Mouse (Mus musculus) thymus, postnatal 25 days (tissue): Measurements from ENCODE around the gene Naif1.
A peak's percentile ranks its signal among the peaks of the same experiment; 100 is the strongest.
"Not testable (repeated sequence)": the region's sequence is repeated elsewhere in the genome, so short reads cannot be mapped to it uniquely, and the experiment has no call there.

Source experiments
- DNase-seq: peaks from one replicate; pipeline ENCODE4 v3.0.0; 2022

Naif1 gene

DNA sequence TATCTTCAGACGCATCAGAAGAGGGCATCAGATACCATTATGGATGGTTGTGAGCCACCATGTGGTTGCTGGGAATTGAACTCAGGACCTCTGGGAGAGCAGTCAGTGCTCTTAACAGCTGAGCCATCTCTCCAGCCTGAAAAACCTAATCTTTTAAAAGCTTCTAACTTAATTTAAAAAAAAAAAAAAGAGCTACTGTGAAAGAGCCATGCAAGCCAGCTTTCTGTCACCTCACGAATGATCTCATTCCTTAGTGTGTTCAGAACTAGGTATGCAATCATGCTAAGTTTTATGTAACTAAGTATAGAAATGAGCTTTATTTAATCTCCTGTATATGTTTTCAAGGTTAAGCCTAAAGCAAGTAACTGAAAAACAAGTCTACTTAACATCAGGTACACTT, 9.4 kb downstream of the Naif1 start:
- DNase-seq: no peak

DNA sequence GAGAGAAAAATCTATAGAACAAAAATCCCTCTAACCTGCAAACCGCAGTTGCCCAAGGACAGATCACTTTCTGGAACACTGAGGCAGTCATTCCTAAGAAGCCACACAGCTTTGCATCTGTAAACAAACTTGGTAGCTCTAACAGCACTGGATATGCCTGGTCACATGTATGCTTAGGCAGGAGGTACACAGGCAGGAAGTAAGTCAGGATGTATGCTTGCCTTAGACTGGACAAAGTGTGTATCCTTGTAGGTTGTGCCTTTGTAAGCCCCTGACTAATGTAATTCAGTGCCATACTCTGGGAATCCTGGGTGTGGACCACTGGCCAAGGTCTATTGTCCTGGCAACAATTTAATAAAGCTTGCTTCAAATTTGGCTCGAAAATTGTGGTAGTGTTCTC, 13.5 kb downstream of the Naif1 start:
- DNase-seq: no peak

DNA sequence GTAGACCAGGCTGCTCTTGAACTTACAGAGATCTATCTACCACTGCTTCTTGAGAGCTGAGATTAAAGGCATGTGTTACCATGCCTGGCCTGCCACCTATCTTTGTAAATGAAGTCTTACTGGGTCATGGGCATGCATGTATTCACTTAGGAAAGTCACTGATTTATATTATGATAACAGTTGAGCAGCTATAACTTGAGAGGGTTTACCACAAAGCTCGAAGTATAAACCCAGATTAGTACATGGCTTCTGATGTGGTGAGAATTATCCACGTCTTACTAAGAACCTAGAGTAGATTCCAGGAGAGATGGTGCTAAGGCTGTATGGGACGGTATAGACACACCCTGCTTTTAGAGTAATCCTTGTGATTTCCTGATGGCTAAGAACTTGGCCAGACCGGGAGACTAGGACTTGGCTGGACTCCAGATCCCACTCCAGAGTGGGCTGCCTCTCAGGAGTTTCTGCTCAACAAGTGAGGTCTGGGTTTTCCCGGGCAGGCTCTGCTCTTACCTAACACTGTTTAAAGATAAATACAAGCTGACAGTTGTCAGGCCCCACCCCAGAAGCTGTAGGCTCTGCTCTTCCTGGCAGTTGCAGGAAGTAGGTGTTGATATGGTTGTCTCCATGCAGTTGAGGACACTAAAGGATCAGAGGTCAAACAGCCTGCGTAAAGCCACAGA, 14.1 kb downstream of the Naif1 start:
- DNase-seq: no peak

DNA sequence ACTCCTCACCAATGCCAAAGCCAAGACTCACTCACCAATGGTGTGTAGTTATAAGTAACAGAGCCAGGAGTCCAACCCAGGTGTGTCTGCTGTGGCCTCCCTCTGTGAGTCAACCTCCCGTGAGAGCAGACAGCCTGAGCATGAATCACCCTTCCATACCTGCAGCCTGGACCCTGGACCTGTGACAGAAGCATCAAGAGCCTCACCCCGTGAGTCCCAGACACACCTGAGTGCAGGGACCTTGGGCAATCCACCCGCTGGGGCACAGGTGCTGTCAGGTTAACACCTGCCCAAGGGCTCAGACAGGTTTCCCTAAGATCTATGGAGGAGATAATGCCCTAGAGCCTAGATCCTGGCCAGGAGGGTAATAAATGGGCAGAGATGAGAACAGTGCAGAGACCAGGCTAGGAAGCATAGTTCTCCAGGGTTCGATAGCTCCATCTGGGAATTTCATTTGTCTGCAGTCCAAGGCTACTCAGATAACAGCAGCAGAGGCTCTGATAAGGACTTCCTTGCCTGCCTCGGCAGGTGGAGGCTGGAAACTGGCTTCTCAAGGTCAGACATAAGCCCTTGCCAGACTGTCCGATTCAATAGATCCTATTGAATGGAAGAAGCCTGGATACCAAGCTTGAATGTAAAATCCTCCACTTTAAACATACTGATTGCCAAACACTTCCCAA, 20.9 kb downstream of the Naif1 start:
- no peak for DNase-seq

DNA sequence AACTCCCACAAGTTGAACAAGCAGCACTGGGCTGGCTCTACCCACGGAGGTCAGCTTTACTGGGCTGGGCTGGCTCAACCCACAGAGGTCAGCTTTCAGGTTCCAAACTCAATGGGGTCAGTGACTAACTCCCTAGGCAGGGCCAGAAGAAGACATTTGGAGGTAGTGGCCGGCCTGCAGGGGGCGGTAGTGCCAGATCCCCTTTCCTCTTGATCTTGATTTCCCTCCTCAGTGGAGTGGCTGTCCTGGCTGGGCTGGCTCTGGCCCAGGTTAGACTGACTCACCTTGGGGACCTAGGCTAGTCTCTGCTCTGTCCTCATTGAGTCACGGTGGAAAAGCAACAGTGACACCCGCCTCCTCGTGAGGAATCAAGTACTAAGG, 21.4 kb downstream of the Naif1 start:
- peak; percentile 43 for DNase-seq

DNA sequence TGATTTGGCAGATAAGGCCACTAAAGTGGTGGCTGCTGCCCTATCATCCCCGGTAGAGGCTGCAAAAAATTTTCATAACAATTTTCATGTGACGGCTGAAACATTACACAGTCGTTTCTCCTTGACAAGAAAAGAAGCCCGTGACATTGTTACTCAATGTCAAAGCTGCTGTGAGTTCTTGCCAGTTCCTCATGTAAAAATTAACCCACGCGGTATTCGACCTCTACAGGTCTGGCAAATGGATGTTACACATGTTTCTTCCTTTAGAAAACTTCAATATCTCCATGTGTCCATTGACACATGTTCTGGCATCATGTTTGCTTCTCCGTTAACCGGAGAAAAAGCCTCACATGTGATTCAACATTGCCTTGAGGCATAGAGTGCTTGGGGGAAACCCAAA, 25.1 kb downstream of the Naif1 start:
- DNase-seq: not testable (repeated sequence)

DNA sequence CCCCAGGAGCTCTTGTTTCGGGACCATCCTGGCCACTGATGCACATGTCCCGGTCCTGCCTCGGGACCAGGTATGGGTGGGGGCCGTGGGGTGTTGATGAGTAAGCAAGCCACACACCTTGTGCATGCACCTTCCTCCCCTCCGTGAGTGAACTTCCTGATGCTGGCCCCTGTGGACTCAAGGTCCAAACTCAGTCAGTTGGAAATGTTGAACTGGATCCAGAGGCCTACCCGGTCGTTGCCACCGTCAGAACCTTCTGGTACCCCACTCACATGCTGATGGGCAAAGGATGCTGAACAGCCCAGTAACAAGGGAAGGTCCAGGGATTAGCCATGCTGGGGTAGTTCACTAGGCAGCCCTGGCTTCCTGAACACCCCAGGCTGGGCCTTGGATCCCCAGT, 32.1 kb downstream of the Naif1 start:
- no peak for DNase-seq

DNA sequence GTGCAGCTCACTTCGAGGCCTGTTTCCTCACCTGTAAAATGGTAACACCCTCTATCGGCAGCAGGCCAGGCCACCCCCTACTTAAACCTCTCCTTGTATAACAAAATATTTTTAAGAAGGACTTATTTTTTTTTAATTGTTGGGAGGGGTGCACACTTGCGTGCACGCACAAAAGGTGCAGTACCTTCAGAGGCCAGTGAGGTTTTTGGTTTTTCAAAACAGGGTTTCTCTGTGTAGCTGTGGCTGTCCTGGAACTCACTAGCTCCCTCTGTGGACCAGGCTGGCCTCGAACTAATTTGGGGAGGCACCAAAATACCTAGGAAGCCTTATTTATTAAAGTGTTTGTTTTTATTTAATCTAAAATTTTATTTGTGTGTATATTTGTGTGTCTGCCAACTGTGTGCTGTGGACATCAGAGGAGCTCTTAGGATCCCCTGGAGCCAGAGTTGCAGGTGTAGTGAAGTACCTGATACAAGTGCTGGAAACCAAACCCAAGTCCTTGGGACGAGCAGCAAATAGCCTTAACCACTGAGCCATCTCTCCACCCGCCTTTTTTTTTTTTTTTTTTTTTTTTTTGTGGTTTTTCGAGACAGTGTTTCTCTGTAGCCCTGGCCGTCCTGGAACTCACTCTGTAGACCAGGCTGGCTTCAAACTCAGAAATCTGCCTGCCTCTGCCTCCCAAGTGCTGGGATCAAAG, 33.1 kb downstream of the Naif1 start:
- DNase-seq: no peak

DNA sequence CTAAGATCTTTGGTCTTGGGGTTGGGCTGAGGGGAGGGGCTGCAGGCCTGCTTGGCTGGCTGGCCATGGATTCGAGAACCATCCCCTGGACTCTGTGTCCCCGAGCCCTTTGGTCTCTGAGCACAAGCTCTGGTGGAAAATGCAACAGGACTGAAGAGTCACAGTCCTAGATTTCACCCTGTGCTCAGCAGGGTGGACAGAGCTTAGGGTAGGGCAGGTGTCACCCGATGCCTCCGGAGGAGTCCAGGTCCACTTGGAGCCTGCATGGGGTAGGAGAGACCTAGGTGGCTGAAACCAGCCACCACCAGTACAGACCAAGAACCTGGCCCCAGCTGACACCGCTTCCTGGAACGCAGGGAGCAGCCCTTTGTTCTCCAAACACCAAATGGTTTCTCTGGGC, 34.7 kb downstream of the Naif1 start:
- DNase-seq: no peak

DNA sequence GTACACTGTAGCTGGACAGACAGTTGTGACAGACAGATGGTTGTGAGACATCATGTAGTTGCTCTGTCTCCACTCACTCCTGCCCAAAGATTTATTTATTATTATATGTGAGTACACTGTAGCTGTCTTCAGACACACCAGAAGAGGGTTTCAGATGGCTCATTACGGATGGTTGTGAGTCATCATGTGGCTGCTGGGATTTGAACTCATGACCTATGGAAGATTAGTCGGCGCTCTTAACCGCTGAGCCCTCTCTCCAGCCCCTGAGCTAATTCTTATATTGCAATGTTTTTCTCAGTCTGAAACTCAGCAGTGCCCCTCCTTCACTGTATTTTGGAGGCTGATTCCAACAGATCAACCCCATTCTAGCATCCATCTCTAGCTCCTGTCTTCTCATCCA, 35.5 kb downstream of the Naif1 start:
- DNase-seq: no peak

DNA sequence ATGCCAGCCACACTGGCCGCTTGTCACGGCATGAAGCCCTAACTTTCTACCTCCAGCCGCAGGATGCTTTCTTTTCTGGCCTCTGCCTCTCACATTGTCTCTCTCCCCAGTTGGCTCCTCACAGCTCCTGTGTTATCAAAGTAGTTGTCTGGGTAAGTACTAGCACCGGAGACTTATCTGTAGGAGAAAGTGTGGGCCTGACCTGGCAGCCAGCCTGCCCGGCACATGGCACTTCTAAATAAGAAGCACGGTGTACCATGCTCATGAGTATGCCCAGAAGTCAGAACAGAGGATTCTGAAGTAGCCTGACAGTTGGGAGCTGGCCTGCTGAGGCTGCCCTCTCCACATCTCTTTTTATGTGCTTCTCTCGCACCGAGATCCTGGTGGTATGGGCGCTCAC, 35.9 kb downstream of the Naif1 start:
- DNase-seq: no peak

DNA sequence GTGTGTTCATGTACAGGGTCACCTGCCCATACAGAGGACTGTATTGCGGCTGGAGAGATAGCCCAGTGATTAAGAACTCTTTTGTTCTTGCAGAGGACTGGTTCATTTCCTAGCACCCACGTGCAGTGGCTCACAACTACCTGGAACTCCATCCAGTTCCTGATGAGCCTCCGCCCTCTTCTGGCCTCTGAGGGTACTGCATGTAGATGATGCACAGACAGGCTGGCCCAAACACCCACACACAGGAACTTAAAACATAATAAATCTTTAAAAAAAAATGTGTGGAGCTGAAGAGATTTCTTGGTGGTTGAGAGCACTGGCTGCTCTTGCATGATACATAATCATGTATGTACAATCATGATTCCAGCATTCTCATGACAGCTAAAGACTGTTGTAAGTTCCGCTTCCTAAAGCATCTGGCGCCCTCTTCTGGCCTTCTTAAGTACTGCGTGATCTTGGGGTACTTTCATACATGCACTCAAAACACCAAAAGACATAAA, 36.9 kb downstream of the Naif1 start:
- DNase-seq: peak; percentile 93

DNA sequence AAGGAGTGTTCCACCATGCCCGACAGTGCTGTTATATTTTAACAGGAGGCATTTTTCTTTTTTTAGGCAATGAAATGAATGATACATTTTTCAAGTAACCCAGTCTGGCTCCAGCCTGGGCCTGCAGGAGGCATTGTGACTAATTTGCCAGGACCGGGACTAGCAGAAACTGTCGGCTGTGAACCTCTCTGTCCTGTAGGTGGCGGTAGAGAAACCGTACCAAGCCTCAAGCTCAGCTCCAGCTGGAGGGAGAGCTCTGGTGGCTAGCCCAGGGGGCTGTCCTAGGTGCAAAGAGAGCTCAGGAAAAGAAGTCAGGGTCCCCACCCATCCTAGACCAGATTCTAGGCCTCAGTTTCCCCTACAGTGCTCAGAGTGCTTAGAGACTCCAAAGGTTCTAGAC, 38.4 kb downstream of the Naif1 start:
- DNase-seq: peak; percentile 86

DNA sequence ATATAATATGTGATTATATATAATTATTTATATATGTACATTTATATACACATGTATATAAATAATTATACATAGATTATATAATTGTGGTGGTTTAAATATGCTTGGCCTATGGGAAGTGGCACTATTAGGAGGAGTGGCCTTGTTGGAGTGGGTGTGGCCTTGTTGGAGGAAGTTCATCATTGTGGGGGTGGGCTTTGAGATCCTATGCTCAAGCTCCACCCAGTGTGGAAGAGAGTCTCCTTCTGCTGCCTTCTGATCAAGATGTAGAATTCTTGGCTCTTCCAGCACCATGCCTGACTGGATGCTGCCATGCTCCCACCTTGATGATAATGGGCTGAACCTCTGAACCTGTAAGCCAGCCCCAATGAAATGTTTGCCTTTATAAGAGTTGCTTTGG, 40.5 kb downstream of the Naif1 start:
- DNase-seq: not testable (repeated sequence)

DNA sequence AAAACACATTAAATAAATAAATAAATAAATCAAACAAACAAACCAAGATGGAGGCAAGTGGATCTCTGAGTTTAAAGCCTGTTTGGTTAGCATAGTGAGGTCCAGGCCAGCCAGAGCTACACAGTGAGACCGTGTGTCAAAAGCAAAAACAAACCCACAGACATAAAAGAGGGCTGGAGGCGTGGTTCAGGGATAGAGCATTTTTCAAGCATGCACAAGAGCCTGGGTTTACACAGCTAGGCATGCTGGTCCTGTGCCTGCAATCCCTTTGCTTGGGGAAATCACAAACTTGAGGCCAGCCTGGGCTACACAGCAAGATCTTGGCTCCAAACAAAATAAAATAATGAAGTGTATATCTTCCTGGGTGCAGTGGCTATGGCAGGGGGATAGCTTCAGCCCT, 42.4 kb downstream of the Naif1 start:
- DNase-seq: peak; percentile 57

DNA sequence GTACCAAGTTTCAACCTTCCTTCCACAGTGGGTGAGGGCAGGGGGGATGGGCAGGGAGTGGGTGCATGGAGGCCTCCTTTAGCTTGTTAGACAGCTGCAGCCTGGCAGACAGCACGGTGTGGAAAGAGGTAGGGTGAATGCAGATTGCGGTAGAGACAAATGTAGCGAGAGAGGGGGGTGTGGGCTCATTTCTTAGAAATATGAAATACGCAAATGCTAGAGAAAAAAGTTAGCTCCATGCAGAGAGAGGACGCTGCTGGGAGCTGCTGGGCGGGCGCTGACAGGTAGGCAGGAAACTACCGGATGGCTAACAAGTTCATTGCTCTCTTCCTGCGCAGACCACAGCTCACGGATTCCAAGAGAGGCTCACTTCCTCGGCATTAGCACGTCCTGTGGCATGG, 43.0 kb downstream of the Naif1 start:
- peak; percentile 88 for DNase-seq

DNA sequence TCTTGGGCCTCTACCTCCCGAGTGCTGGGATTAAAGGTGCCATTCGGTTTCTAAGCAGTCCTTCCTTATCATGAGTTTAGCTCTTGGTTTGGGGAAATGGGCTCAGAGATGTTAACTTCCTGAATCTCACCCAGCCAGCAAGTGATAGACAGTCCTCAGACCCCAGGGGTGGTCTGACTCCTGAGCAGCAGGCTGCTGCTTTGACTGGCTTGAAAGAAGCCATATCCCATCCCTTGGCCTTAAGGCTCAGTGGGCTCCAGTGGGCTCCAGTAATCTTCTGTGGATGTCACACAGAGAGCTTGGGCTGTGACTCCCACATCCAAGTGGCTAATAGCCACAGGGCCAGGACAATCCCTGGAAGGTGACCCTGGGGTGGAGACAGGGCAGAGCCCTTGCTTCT, 44.3 kb downstream of the Naif1 start:
- DNase-seq: peak; percentile 60

DNA sequence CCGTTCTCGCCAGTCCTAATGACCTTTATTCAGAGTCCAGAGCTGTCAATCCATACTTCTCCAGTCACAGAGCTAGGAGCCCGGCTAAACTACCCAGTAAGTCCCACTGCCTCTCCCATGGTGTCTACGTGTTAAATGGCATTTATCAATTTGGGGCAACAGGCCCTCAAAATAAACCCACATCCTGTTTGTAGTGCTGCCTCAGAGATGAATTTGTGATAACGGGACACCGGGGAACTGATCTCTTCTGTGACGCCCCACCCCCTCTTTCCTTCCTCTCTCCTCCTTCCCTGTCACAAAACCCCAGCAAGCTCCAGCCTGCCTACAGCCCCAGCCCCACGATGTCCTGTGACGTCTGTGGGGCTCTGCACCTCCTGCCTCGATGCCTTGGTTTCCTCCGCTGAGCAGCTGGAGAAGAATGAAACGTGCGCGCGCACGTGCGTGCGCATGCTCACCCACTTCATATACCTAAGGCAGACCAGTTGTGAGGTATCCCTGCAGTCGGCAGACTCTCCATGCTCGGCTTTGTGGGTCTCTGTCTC, 45.0 kb downstream of the Naif1 start:
- DNase-seq: peak; percentile 91

DNA sequence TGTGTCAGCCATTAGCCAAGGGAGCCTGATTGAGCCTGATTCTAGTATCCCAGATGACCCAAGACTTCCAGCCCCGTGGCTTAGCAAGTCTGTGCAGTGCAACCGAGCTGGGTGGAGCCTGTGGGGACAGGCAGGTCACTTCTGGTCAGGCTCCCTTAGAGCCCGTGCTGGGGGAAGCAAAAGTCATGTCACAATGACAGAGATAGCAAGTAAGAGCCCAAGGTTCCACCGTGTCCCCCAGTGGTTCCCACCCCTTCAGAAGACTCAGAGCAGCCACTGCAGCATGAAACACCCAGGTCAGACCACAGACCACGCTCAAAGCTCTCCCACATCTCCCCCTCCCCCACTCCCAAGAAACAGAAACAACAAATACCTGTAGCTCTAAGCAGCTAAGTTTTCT, 45.9 kb downstream of the Naif1 start:
- DNase-seq: peak; percentile 58

DNA sequence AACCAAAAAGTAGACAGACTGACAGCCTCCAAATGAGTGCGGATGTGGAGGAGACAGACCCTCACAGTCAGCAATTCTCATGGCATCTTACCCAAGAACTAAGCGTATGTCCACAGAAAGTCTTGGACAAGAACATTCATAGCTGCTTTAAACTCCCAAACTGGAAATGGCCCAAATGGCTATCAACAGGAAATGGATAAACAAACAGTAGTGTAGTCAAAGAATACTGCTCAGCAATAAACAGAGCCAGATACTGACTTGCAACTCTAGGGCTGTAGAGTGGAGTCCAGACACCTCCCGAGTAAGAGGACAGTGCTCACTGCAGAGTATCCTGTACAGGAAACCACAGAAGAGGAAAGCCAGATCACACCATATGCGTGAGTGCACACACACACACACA, 49.1 kb downstream of the Naif1 start:
- DNase-seq: no peak

DNA sequence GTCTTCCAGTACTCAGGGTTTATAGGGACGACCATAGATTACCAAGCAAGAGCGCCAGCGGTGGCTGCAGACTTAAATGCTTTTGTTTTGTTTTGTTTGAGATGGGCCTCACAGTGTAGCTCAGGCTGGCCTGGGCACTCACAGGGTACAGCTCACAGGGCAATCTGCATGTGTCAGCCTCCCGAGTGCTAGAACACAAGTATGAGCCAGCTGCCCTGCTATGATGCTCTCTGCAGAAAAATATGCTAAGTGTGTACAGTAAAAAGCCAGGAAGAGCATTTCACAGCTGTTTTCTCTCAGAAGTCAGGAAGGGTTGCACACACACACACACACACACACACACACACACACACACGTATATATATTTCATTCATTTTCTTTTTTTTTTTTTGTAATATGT, 50.2 kb downstream of the Naif1 start:
- peak; percentile 40 for DNase-seq

DNA sequence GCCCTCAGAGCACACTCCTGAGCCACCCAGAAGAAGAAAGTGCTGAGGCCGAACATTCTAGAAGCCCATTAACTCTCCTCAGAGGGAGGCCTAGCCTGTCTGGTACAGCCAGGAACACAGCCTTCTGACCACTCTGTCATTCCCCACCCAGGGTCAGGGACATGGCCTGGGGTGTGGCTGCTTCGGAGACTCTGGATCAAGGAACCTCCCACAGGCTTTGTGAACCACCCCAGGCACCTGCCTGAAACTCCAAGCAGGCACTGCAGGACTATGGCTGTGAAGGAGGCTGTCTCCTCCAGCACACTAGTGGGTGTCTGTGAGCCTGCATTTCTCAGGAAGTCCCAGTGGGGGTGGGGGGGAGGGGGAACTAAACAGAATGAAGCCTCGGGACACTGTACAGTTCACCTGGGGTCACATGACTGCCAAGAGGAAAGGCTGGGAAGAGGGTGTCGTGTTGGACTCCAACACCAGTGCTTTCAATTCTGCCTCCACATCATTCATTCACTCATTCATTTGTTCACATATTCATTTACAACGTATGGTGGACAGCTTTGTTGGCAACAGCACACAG, 51.6 kb downstream of the Naif1 start:
- no peak for DNase-seq

DNA sequence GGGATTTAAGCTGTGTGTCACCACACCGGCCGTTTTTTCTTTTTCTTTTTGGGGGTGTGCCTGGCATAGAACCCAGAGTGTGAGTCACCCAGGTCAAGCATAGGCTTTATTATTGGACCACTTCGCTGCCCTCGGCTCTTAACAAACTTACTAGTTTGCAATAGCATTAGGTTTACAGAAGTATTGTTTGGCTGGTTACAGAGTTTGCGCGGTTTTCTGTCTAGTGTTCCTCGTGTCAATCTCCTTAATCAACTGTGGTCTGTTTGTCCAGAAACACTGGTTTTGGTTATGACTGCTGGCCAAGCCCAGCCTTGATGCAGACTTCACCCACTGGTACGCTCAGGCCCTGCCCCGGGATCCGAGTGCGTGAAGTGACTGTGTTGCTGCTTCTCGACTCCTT, 52.6 kb downstream of the Naif1 start:
- no peak for DNase-seq

DNA sequence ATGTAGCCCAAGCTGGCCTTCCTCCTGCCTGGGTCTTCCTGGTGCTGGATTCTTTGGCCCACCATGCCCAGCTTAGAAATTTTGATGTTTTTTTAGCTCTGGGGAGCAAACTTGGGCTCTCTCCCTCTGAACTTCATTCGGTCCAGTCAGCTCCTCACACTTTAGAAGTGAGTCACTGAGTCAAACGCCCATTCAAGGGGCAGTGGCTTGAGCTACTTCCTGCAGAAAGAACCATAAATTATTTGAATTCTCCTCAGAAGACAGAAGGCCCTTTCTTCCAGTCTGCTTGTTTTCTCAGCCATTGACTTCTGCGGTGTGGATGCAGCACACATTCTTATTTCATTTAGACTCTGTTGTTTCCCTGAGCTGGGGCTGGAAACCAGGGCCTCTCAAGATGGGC, 53.3 kb downstream of the Naif1 start:
- DNase-seq: no peak
